Mouse (Mus musculus): Measurements from ENCODE around the gene Rasgrf2.

DNA sequence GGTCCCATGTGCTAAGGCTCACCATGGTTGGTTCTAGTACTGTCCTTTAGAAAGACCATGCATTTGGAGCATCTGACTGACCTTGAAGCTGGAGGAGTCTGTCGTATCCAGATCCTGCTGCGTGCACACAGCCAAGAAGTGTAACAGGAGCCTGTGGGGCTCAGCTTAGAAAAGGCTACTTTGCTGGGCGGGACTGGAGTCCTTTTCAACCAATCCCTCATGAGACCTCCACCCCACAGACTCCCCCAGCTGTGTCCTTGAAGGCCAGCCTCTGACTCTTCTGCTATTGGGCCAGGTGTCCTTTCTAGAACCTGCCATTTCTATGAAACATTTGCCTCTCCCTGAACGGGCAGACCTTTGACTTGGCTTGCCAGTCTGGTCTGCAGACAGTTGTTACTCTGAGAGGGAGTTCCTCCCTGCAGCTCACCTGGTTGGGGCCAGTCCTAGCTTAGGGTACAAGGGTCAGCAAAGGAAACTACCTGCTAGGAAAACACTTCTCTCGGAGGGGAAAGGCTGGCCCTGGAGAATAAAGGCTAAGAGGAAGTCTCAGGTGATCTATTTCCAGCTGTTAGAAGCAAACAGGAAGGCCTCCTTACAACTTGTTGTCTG is 254.6 kb downstream of the Rasgrf2 start, which contains the start of gene Ckmt2:
- TF ChIP-seq TAL1 (IDR thresholded peaks at IDR 0.05; ENCODE audit: low read length): no peak
- no peak for TF ChIP-seq GATA1 (IDR thresholded peaks at IDR 0.05; ENCODE audit: low read length)
